Mouse (Mus musculus): ENCODE data around the gene Trim54. TPM values are rescaled to one million over a fixed set of nuclear protein-coding genes. Genes with fewer than 3 reads are reported as not detected.

The Trim54 gene
- total and polyA plus RNA-seq, 3 experiments, result not detected

DNA sequence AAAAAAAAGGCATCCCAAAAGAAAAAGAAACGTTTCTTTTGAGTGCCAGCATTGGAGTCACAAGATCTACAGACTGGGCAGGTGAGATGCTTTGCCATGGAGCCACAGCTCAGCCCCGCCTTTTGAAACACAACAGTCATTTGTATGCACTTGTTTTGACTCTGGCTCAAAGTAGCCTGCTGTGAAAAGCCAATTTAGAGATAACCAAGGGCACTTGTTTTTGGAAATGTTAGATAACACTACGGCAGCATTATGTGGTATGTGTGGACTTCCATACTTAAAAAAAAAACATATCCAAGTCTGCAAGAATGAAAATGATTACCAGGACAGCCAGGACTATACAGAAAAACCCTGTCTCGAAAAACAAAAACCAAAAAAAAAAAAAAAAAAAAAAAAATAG is 67.2 kb downstream of the Trim54 start (continued):
- TF ChIP-seq MYC (IDR thresholded peaks at IDR 0.05; ENCODE audit: low read depth, low read length), result 0 out of 2 replicates have a peak, but pooled peaks have one; percentile 26

Other genes starting within 250 kb of the Trim54 start
- 41.3 and 50.5 TPM in 2 replicates for gene Tmem214, start 248.7 kb upstream of the Trim54 start, total RNA-seq (2012; rRNA removed)
- gene Tmem214, start 248.7 kb upstream of the Trim54 start, polyA plus RNA-seq (2012; ENCODE audit: insufficient read depth in 1 of 2, insufficient read length in 2 of 2, low read depth in 1 of 2, low replicate concordance in 2 of 2, missing spikeins in 1 of 2), result 100 to 1,000 TPM; 101 to 170 TPM
- gene Agbl5, start 228.0 kb upstream of the Trim54 start, total RNA-seq (2012; rRNA removed), result 10.6 and 12.8 TPM in 2 replicates
- gene Agbl5, start 228.0 kb upstream of the Trim54 start, polyA plus RNA-seq (2012; ENCODE audit: insufficient read depth in 1 of 2, insufficient read length in 2 of 2, low read depth in 1 of 2, low replicate concordance in 2 of 2, missing spikeins in 1 of 2), result 10 to 100 TPM in 1 of 2 experiments, not detected in 1; 45.0 TPM
- 296 and 321 TPM in 2 replicates for gene Ost4, start 208.9 kb upstream of the Trim54 start, total RNA-seq (2012; rRNA removed)
- 100 to 1,000 TPM; 220 to 478 TPM for gene Ost4, start 208.9 kb upstream of the Trim54 start, polyA plus RNA-seq (2012; ENCODE audit: insufficient read depth in 1 of 2, insufficient read length in 2 of 2, low read depth in 1 of 2, low replicate concordance in 2 of 2, missing spikeins in 1 of 2)
- 1.3 and 1.5 TPM in 2 replicates for gene Emilin1, start 203.3 kb upstream of the Trim54 start, total RNA-seq (2012; rRNA removed)
- gene Emilin1, start 203.3 kb upstream of the Trim54 start, polyA plus RNA-seq (2012; ENCODE audit: insufficient read depth in 1 of 2, insufficient read length in 2 of 2, low read depth in 1 of 2, low replicate concordance in 2 of 2, missing spikeins in 1 of 2), result 1 to 10 TPM in 1 of 2 experiments, not detected in 1; 2.0 TPM
- gene Khk, start 195.3 kb upstream of the Trim54 start, total RNA-seq (2012; rRNA removed), result 268 and 308 TPM in 2 replicates
- gene Khk, start 195.3 kb upstream of the Trim54 start, polyA plus RNA-seq (2012; ENCODE audit: insufficient read depth in 1 of 2, insufficient read length in 2 of 2, low read depth in 1 of 2, low replicate concordance in 2 of 2, missing spikeins in 1 of 2), result 100 to 1,000 TPM in 1 of 2 experiments, not detected in 1; 461 TPM
- not detected in 2 replicates for gene Cgref1, start 171.1 kb upstream of the Trim54 start, total RNA-seq (2012; rRNA removed)
- gene Cgref1, start 171.1 kb upstream of the Trim54 start, polyA plus RNA-seq (2012; ENCODE audit: insufficient read depth in 1 of 2, insufficient read length in 2 of 2, low read depth in 1 of 2, low replicate concordance in 2 of 2, missing spikeins in 1 of 2), result 1 to 10 TPM in 1 of 2 experiments, not detected in 1; 1.4 TPM
- 141 and 143 TPM in 2 replicates for gene Preb, start 156.4 kb upstream of the Trim54 start, total RNA-seq (2012; rRNA removed)
- gene Preb, start 156.4 kb upstream of the Trim54 start, polyA plus RNA-seq (2012; ENCODE audit: insufficient read depth in 1 of 2, insufficient read length in 2 of 2, low read depth in 1 of 2, low replicate concordance in 2 of 2, missing spikeins in 1 of 2), result 100 to 1,000 TPM in 1 of 2 experiments, not detected in 1; 247 TPM
- 0.03 and 0.08 TPM in 2 replicates for gene Tcf23, start 148.1 kb upstream of the Trim54 start, total RNA-seq (2012; rRNA removed)
- under 1 TPM in 1 of 2 experiments, not detected in 1; 0.07 TPM for gene Tcf23, start 148.1 kb upstream of the Trim54 start, polyA plus RNA-seq (2012; ENCODE audit: insufficient read depth in 1 of 2, insufficient read length in 2 of 2, low read depth in 1 of 2, low replicate concordance in 2 of 2, missing spikeins in 1 of 2)
- 31.7 and 37.2 TPM in 2 replicates for gene Atraid, start 68.4 kb upstream of the Trim54 start, total RNA-seq (2012; rRNA removed)
- gene Atraid, start 68.4 kb upstream of the Trim54 start, polyA plus RNA-seq (2012; ENCODE audit: insufficient read depth in 1 of 2, insufficient read length in 2 of 2, low read depth in 1 of 2, low replicate concordance in 2 of 2, missing spikeins in 1 of 2), result 10 to 100 TPM in 1 of 2 experiments, not detected in 1; 58.0 TPM
- 25.6 and 34.5 TPM in 2 replicates for gene Slc5a6, start 67.8 kb upstream of the Trim54 start, total RNA-seq (2012; rRNA removed)
- gene Slc5a6, start 67.8 kb upstream of the Trim54 start, polyA plus RNA-seq (2012; ENCODE audit: insufficient read depth in 1 of 2, insufficient read length in 2 of 2, low read depth in 1 of 2, low replicate concordance in 2 of 2, missing spikeins in 1 of 2), result 10 to 100 TPM in 1 of 2 experiments, not detected in 1; 41.7 TPM
- 213 and 228 TPM in 2 replicates for gene Cad, start 61.9 kb upstream of the Trim54 start, total RNA-seq (2012; rRNA removed)
- gene Cad, start 61.9 kb upstream of the Trim54 start, polyA plus RNA-seq (2012; ENCODE audit: insufficient read depth in 1 of 2, insufficient read length in 2 of 2, low read depth in 1 of 2, low replicate concordance in 2 of 2, missing spikeins in 1 of 2), result 100 to 1,000 TPM; 254 to 383 TPM
- gene Dnajc5g, start 10.4 kb upstream of the Trim54 start, total RNA-seq (2012; rRNA removed), result not detected in 2 replicates
- gene Dnajc5g, start 10.4 kb upstream of the Trim54 start, polyA plus RNA-seq (2012; ENCODE audit: insufficient read depth in 1 of 2, insufficient read length in 2 of 2, low read depth in 1 of 2, low replicate concordance in 2 of 2, missing spikeins in 1 of 2), result not detected
- not detected in 2 replicates for gene Slc30a3, start 8.5 kb upstream of the Trim54 start, total RNA-seq (2012; rRNA removed)
- not detected for gene Slc30a3, start 8.5 kb upstream of the Trim54 start, polyA plus RNA-seq (2012; ENCODE audit: insufficient read depth in 1 of 2, insufficient read length in 2 of 2, low read depth in 1 of 2, low replicate concordance in 2 of 2, missing spikeins in 1 of 2)
- gene Ucn, start 22.1 kb downstream of the Trim54 start, total RNA-seq (2012; rRNA removed), result not detected in 2 replicates
- not detected for gene Ucn, start 22.1 kb downstream of the Trim54 start, polyA plus RNA-seq (2012; ENCODE audit: insufficient read depth in 1 of 2, insufficient read length in 2 of 2, low read depth in 1 of 2, low replicate concordance in 2 of 2, missing spikeins in 1 of 2)
- gene Mpv17, start 37.5 kb downstream of the Trim54 start, total RNA-seq (2012; rRNA removed), result 25.4 and 25.8 TPM in 2 replicates
- 10 to 100 TPM in 1 of 2 experiments, not detected in 1; 49.9 TPM for gene Mpv17, start 37.5 kb downstream of the Trim54 start, polyA plus RNA-seq (2012; ENCODE audit: insufficient read depth in 1 of 2, insufficient read length in 2 of 2, low read depth in 1 of 2, low replicate concordance in 2 of 2, missing spikeins in 1 of 2)
- gene Gm29609, start 63.2 kb downstream of the Trim54 start, total RNA-seq (2012; rRNA removed), result 5.0 and 5.8 TPM in 2 replicates
- 1 to 10 TPM in 1 of 2 experiments, not detected in 1; 6.4 TPM for gene Gm29609, start 63.2 kb downstream of the Trim54 start, polyA plus RNA-seq (2012; ENCODE audit: insufficient read depth in 1 of 2, insufficient read length in 2 of 2, low read depth in 1 of 2, low replicate concordance in 2 of 2, missing spikeins in 1 of 2)
- gene Gtf3c2, start 63.4 kb downstream of the Trim54 start, total RNA-seq (2012; rRNA removed), result 46.7 and 50.9 TPM in 2 replicates
- gene Gtf3c2, start 63.4 kb downstream of the Trim54 start, polyA plus RNA-seq (2012; ENCODE audit: insufficient read depth in 1 of 2, insufficient read length in 2 of 2, low read depth in 1 of 2, low replicate concordance in 2 of 2, missing spikeins in 1 of 2), result 100 to 1,000 TPM in 1 of 2 experiments, not detected in 1; 129 TPM
- 67.3 and 85.1 TPM in 2 replicates for gene Snx17, start 76.5 kb downstream of the Trim54 start, total RNA-seq (2012; rRNA removed)
- gene Snx17, start 76.5 kb downstream of the Trim54 start, polyA plus RNA-seq (2012; ENCODE audit: insufficient read depth in 1 of 2, insufficient read length in 2 of 2, low read depth in 1 of 2, low replicate concordance in 2 of 2, missing spikeins in 1 of 2), result 10 to 100 TPM in 1 of 2 experiments, not detected in 1; 85.6 TPM
- 126 and 151 TPM in 2 replicates for gene Eif2b4, start 76.7 kb downstream of the Trim54 start, total RNA-seq (2012; rRNA removed)
- 100 to 1,000 TPM in 1 of 2 experiments, not detected in 1; 282 TPM for gene Eif2b4, start 76.7 kb downstream of the Trim54 start, polyA plus RNA-seq (2012; ENCODE audit: insufficient read depth in 1 of 2, insufficient read length in 2 of 2, low read depth in 1 of 2, low replicate concordance in 2 of 2, missing spikeins in 1 of 2)
- gene Zfp513, start 85.6 kb downstream of the Trim54 start, total RNA-seq (2012; rRNA removed), result 6.0 and 7.0 TPM in 2 replicates
- 10 to 100 TPM in 1 of 2 experiments, not detected in 1; 15.2 TPM for gene Zfp513, start 85.6 kb downstream of the Trim54 start, polyA plus RNA-seq (2012; ENCODE audit: insufficient read depth in 1 of 2, insufficient read length in 2 of 2, low read depth in 1 of 2, low replicate concordance in 2 of 2, missing spikeins in 1 of 2)
- 374 and 408 TPM in 2 replicates for gene Ppm1g, start 104.0 kb downstream of the Trim54 start, total RNA-seq (2012; rRNA removed)
- gene Ppm1g, start 104.0 kb downstream of the Trim54 start, polyA plus RNA-seq (2012; ENCODE audit: insufficient read depth in 1 of 2, insufficient read length in 2 of 2, low read depth in 1 of 2, low replicate concordance in 2 of 2, missing spikeins in 1 of 2), result 100 to 1,000 TPM; 169 to 639 TPM
- gene Nrbp1, start 124.2 kb downstream of the Trim54 start, total RNA-seq (2012; rRNA removed), result 40.5 and 42.0 TPM in 2 replicates
- gene Nrbp1, start 124.2 kb downstream of the Trim54 start, polyA plus RNA-seq (2012; ENCODE audit: insufficient read depth in 1 of 2, insufficient read length in 2 of 2, low read depth in 1 of 2, low replicate concordance in 2 of 2, missing spikeins in 1 of 2), result 10 to 100 TPM in 1 of 2 experiments, not detected in 1; 55.2 TPM
- not detected in 2 replicates for gene Gm9970, start 124.5 kb downstream of the Trim54 start, total RNA-seq (2012; rRNA removed)
- gene Gm9970, start 124.5 kb downstream of the Trim54 start, polyA plus RNA-seq (2012; ENCODE audit: insufficient read depth in 1 of 2, insufficient read length in 2 of 2, low read depth in 1 of 2, low replicate concordance in 2 of 2, missing spikeins in 1 of 2), result under 1 TPM in 1 of 2 experiments, not detected in 1; 0.24 TPM
- 1.2 and 1.3 TPM in 2 replicates for gene Krtcap3, start 135.0 kb downstream of the Trim54 start, total RNA-seq (2012; rRNA removed)
- 1 to 10 TPM in 1 of 2 experiments, not detected in 1; 3.3 TPM for gene Krtcap3, start 135.0 kb downstream of the Trim54 start, polyA plus RNA-seq (2012; ENCODE audit: insufficient read depth in 1 of 2, insufficient read length in 2 of 2, low read depth in 1 of 2, low replicate concordance in 2 of 2, missing spikeins in 1 of 2)
- 13.5 and 15.3 TPM in 2 replicates for gene Ift172, start 174.4 kb downstream of the Trim54 start, total RNA-seq (2012; rRNA removed)
- gene Ift172, start 174.4 kb downstream of the Trim54 start, polyA plus RNA-seq (2012; ENCODE audit: insufficient read depth in 1 of 2, insufficient read length in 2 of 2, low read depth in 1 of 2, low replicate concordance in 2 of 2, missing spikeins in 1 of 2), result 10 to 100 TPM in 1 of 2 experiments, not detected in 1; 21.8 TPM
- not detected in 2 replicates for gene Fndc4, start 179.4 kb downstream of the Trim54 start, total RNA-seq (2012; rRNA removed)
- under 1 TPM in 1 of 2 experiments, not detected in 1; 0.32 TPM for gene Fndc4, start 179.4 kb downstream of the Trim54 start, polyA plus RNA-seq (2012; ENCODE audit: insufficient read depth in 1 of 2, insufficient read length in 2 of 2, low read depth in 1 of 2, low replicate concordance in 2 of 2, missing spikeins in 1 of 2)
- gene Gckr, start 180.7 kb downstream of the Trim54 start, total RNA-seq (2012; rRNA removed), result 0.04 TPM in 1 of 2 replicates, not detected in the other
- under 1 TPM in 1 of 2 experiments, not detected in 1; 0.19 TPM for gene Gckr, start 180.7 kb downstream of the Trim54 start, polyA plus RNA-seq (2012; ENCODE audit: insufficient read depth in 1 of 2, insufficient read length in 2 of 2, low read depth in 1 of 2, low replicate concordance in 2 of 2, missing spikeins in 1 of 2)